In genomic region chr1:181255450-181255849, GRCm38 (mm10) we compare ENCODE assay signal across 8 mouse cellular contexts. TPM values are rescaled to one million over a fixed set of nuclear protein-coding genes. Genes with fewer than 3 reads are reported as not detected.
DNase-seq lines count a peak whose midpoint lies in the region; ATAC-seq lines count a peak whose summit lies in the region.

No protein-coding gene starts in this region.

- H3K4me1 ChIP-seq in lung, embryonic 15.5 days, result peaks cover 27% of the 10 kb centered on the region
- H3K4me1 ChIP-seq in embryonic facial prominence, embryonic 15.5 days, result peaks cover 27% of the 10 kb centered on the region
- H3K4me1 ChIP-seq in limb, embryonic 11.5 days (ENCODE audit: control insufficient read depth, insufficient read depth, low read length), result peaks cover 22% of the 10 kb centered on the region
- H3K4me1 ChIP-seq in stomach, embryonic 15.5 days, result peaks cover 34% of the 10 kb centered on the region

- no peaks in the 10 kb centered on the region for H3K36me3 ChIP-seq in lung, embryonic 15.5 days
- H3K36me3 ChIP-seq in embryonic facial prominence, embryonic 15.5 days, result no peaks in the 10 kb centered on the region
- H3K36me3 ChIP-seq in limb, embryonic 11.5 days (ENCODE audit: control insufficient read depth, insufficient read depth, low read length), result no peaks in the 10 kb centered on the region
- no peaks in the 10 kb centered on the region for H3K36me3 ChIP-seq in stomach, embryonic 15.5 days

- peak overlapping the region; percentile 78 for H3K4me2 ChIP-seq in lung, embryonic 15.5 days
- no peak overlapping the region for H3K4me2 ChIP-seq in embryonic facial prominence, embryonic 15.5 days (replicated peaks)
- H3K4me2 ChIP-seq in limb, embryonic 11.5 days (ENCODE audit: low read depth, severe bottlenecking), result peak overlapping the region; percentile 76; the same call in 1 of the 2 replicates
- H3K4me2 ChIP-seq in stomach, embryonic 15.5 days, result peak overlapping the region; percentile 89

- no peak for DNase-seq in lung, postnatal 14 days
- no peak for DNase-seq in limb, embryonic 11.5 days (ENCODE audit: low spot score)
- DNase-seq in urinary bladder, postnatal 10 days (ENCODE audit: low spot score), result no peak
- DNase-seq in kidney, postnatal 36 days, result no peak

- WGBS in lung, embryonic 15.5 days, result 37% methylated on average over 9 of the region's 9 CpGs
- 56% methylated on average over 9 of the region's 9 CpGs for WGBS in embryonic facial prominence, embryonic 15.5 days
- 46% methylated on average over 9 of the region's 9 CpGs for WGBS in limb, embryonic 11.5 days
- 48% methylated on average over 9 of the region's 9 CpGs for WGBS in stomach, embryonic 15.5 days

- H3K4me3 ChIP-seq in lung, embryonic 15.5 days, result peak overlapping the region; percentile 38; the same call in 1 of the 2 replicates
- no peak overlapping the region for H3K4me3 ChIP-seq in embryonic facial prominence, embryonic 15.5 days (replicated peaks)
- no peak overlapping the region for H3K4me3 ChIP-seq in limb, embryonic 11.5 days (ENCODE audit: low read depth, low read length)
- no peak overlapping the region for H3K4me3 ChIP-seq in stomach, embryonic 15.5 days (replicated peaks)

- H3K9me3 ChIP-seq in lung, embryonic 15.5 days, result no peaks in the 10 kb centered on the region
- no peaks in the 10 kb centered on the region for H3K9me3 ChIP-seq in embryonic facial prominence, embryonic 15.5 days (replicated peaks)
- no peaks in the 10 kb centered on the region for H3K9me3 ChIP-seq in limb, embryonic 11.5 days (ENCODE audit: control insufficient read depth, low read length)
- H3K9me3 ChIP-seq in stomach, embryonic 15.5 days, result no peaks in the 10 kb centered on the region

- H3K9ac ChIP-seq in lung, embryonic 15.5 days, result no peak overlapping the region
- no peak overlapping the region for H3K9ac ChIP-seq in embryonic facial prominence, embryonic 15.5 days
- H3K9ac ChIP-seq in limb, embryonic 11.5 days (ENCODE audit: low read length), result no peak overlapping the region
- H3K9ac ChIP-seq in stomach, embryonic 15.5 days, result no peak overlapping the region

- ATAC-seq in lung, embryonic 15.5 days (ENCODE audit: borderline replicate concordance, extremely low read depth, low FRiP score, low TSS enrichment), result no peak
- ATAC-seq in embryonic facial prominence, embryonic 15.5 days (ENCODE audit: insufficient number of reproducible peaks, low FRiP score, low TSS enrichment, low read depth), result no peak
- ATAC-seq in limb, embryonic 11.5 days (ENCODE audit: insufficient number of reproducible peaks, low FRiP score, low TSS enrichment, low read depth), result no peak
- no peak for ATAC-seq in stomach, embryonic 15.5 days (ENCODE audit: insufficient read depth, low FRiP score, low read depth)
- ATAC-seq in granulocyte monocyte progenitor cell, adult 5-6 weeks (replicated peaks; ENCODE audit: poor library complexity, severe bottlenecking), result no peak

- H3K27me3 ChIP-seq in lung, embryonic 15.5 days, result no peaks in the 10 kb centered on the region
- no peaks in the 10 kb centered on the region for H3K27me3 ChIP-seq in embryonic facial prominence, embryonic 15.5 days
- no peaks in the 10 kb centered on the region for H3K27me3 ChIP-seq in limb, embryonic 11.5 days (ENCODE audit: control insufficient read depth, insufficient read depth, low read length)
- no peaks in the 10 kb centered on the region for H3K27me3 ChIP-seq in stomach, embryonic 15.5 days (replicated peaks)

- no peak overlapping the region for H3K27ac ChIP-seq in lung, embryonic 15.5 days
- peak overlapping the region; percentile 80; the same call in 1 of the 2 replicates for H3K27ac ChIP-seq in embryonic facial prominence, embryonic 15.5 days (replicated peaks)
- no peak overlapping the region for H3K27ac ChIP-seq in limb, embryonic 11.5 days (replicated peaks; ENCODE audit: low read depth, low read length)
- peak overlapping the region; percentile 94 for H3K27ac ChIP-seq in stomach, embryonic 15.5 days

RNA-seq across cellular contexts. Expression of gene Wdr26, which starts 43.6 kb away (rescaled TPM):
- polyA plus RNA-seq in lung, embryonic 15.5 days (2015; fragmentation: Nextera tagmentation; extraction: Ambion mirVana), result 27.5 and 30.6 TPM in 2 replicates
- polyA plus RNA-seq in embryonic facial prominence, embryonic 15.5 days (2015; fragmentation: Nextera tagmentation; extraction: Ambion mirVana), result 38.0 and 39.8 TPM in 2 replicates
- polyA plus RNA-seq in limb, embryonic 11.5 days (2014; fragmentation: Nextera tagmentation; extraction: Ambion mirVana), result 34.3 and 40.5 TPM in 2 replicates
- 32.6 and 33.3 TPM in 2 replicates for polyA plus RNA-seq in stomach, embryonic 15.5 days (2015; fragmentation: Nextera tagmentation; extraction: Ambion mirVana)
- total RNA-seq in granulocyte monocyte progenitor cell, adult 5-6 weeks (2014; fragmentation: Nextera tagmentation), result 92.9 and 128 TPM in 2 replicates
- total RNA-seq in granulocyte monocyte progenitor cell, adult 5-6 weeks (2017), result 93.0 and 101 TPM in 2 replicates

Comparison
In these comparisons a context has a peak if more than half of its experiments do, and no peak if none do; other contexts are left out.
1. H3K27ac ChIP-seq: peak in embryonic facial prominence, embryonic 15.5 days (single experiment) and stomach, embryonic 15.5 days (single experiment); none in lung, embryonic 15.5 days (single experiment) and limb, embryonic 11.5 days (single experiment).